Mouse (Mus musculus): Measurements from ENCODE around the gene Eif4a1. TPM values are rescaled to one million over a fixed set of nuclear protein-coding genes. Genes with fewer than 3 reads are reported as not detected.
"Not testable (repeated sequence)": the region's sequence is repeated elsewhere in the genome, so short reads cannot be mapped to it uniquely, and the experiment has no call there.

The Eif4a1 gene
- polyA plus RNA-seq, 1 experiment: 316 TPM

GRCm38 (mm10) chr11:69645860-69646259, 26.4 kb downstream of the Eif4a1 start:
- no peak for TF ChIP-seq POLR2A (IDR thresholded peaks at IDR 0.05; ENCODE audit: borderline replicate concordance, insufficient read depth, low read length)
- TF ChIP-seq CTCF (IDR thresholded peaks at IDR 0.05; ENCODE audit: borderline replicate concordance, insufficient read depth, low read depth, low read length): no peak
- no peaks in the 10 kb centered on the region for H3K27me3 ChIP-seq (ENCODE audit: control insufficient read depth, insufficient read depth, low read length)
- no peak overlapping the region for H3K4me3 ChIP-seq (replicated peaks; ENCODE audit: insufficient read depth, low read depth, low read length)
- no peak for DNase-seq
- no peak overlapping the region for H3K27ac ChIP-seq (ENCODE audit: insufficient read depth, low read length)
- 89% methylated on average over 5 of the region's 5 CpGs for WGBS
- no peaks in the 10 kb centered on the region for H3K4me1 ChIP-seq (ENCODE audit: control insufficient read depth, insufficient read depth, low read length)

GRCm38 (mm10) chr11:69635471-69635870, 36.8 kb downstream of the Eif4a1 start:
- no peak for TF ChIP-seq CTCF (IDR thresholded peaks at IDR 0.05; ENCODE audit: borderline replicate concordance, insufficient read depth, low read depth, low read length)
- TF ChIP-seq POLR2A (IDR thresholded peaks at IDR 0.05; ENCODE audit: borderline replicate concordance, insufficient read depth, low read length): no peak
- no peaks in the 10 kb centered on the region for H3K27me3 ChIP-seq (ENCODE audit: control insufficient read depth, insufficient read depth, low read length)
- no peak for DNase-seq
- no peak overlapping the region for H3K27ac ChIP-seq (ENCODE audit: insufficient read depth, low read length)
- H3K4me3 ChIP-seq (replicated peaks; ENCODE audit: insufficient read depth, low read depth, low read length): no peak overlapping the region
- H3K4me1 ChIP-seq (ENCODE audit: control insufficient read depth, insufficient read depth, low read length): peaks cover 4% of the 10 kb centered on the region; the same call in 1 of the 2 replicates
- WGBS: 62% methylated on average over 3 of the region's 3 CpGs

GRCm38 (mm10) chr11:69633128-69633866, 38.9 kb downstream of the Eif4a1 start:
- H3K4me3 ChIP-seq (replicated peaks; ENCODE audit: insufficient read depth, low read depth, low read length): peak overlapping the region; percentile 98
- under 1% methylated on average over 49 of the region's 50 CpGs for WGBS
- no peak for DNase-seq
- H3K4me1 ChIP-seq (ENCODE audit: control insufficient read depth, insufficient read depth, low read length): peaks cover 4% of the 10 kb centered on the region; the same call in 1 of the 2 replicates
- peak overlapping the region; percentile 43 for H3K27ac ChIP-seq (ENCODE audit: insufficient read depth, low read length)
- no peaks in the 10 kb centered on the region for H3K27me3 ChIP-seq (ENCODE audit: control insufficient read depth, insufficient read depth, low read length)
- TF ChIP-seq POLR2A (IDR thresholded peaks at IDR 0.05; ENCODE audit: borderline replicate concordance, insufficient read depth, low read length): no peak
- no peak for TF ChIP-seq CTCF (IDR thresholded peaks at IDR 0.05; ENCODE audit: borderline replicate concordance, insufficient read depth, low read depth, low read length)

- Histone ChIP-seq H3K4me1 (ENCODE audit: control insufficient read depth, insufficient read depth, low read length) (peaks cover 4% of the 10 kb centered on the region; the same call in 1 of the 2 replicates), H3K27me3 (ENCODE audit: control insufficient read depth, insufficient read depth, low read length) (no peaks in the 10 kb centered on the region), H3K27ac (ENCODE audit: insufficient read depth, low read length) (peak within 1 kb of the TSS; percentile 43), H3K4me3 (replicated peaks; ENCODE audit: insufficient read depth, low read depth, low read length) (peak within 1 kb of the TSS; percentile 98)
- WGBS: under 1% methylated on average over 54 of the region's 56 CpGs
- TF ChIP-seq POLR2A (IDR thresholded peaks at IDR 0.05; ENCODE audit: borderline replicate concordance, insufficient read depth, low read length) (peak; percentile 59; the same call in 1 of the 2 replicates), CTCF (IDR thresholded peaks at IDR 0.05; ENCODE audit: borderline replicate concordance, insufficient read depth, low read depth, low read length) (peak; percentile 78)
- DNase-seq: peak; percentile 100
These were observed 39.7 kb downstream of the Eif4a1 start, which contains the start of gene Fxr2 for GRCm38 (mm10) chr11:69632284-69633089. TSS of gene Fxr2 (plus strand) at chr11:69632990.

- H3K27ac ChIP-seq (ENCODE audit: insufficient read depth, low read length): no peak overlapping the region
- H3K4me1 ChIP-seq (ENCODE audit: control insufficient read depth, insufficient read depth, low read length): peaks cover 5% of the 10 kb centered on the region; the same call in 1 of the 2 replicates
- H3K4me3 ChIP-seq (replicated peaks; ENCODE audit: insufficient read depth, low read depth, low read length): no peak overlapping the region
- 37% methylated on average over 1 of the region's 1 CpGs for WGBS
- H3K27me3 ChIP-seq (ENCODE audit: control insufficient read depth, insufficient read depth, low read length): no peaks in the 10 kb centered on the region
- peak in 1 of 2 experiments; percentile 31 for DNase-seq
- TF ChIP-seq POLR2A (IDR thresholded peaks at IDR 0.05; ENCODE audit: borderline replicate concordance, insufficient read depth, low read length) (no peak), CTCF (IDR thresholded peaks at IDR 0.05; ENCODE audit: borderline replicate concordance, insufficient read depth, low read depth, low read length) (no peak)
These were observed 42.4 kb downstream of the Eif4a1 start for GRCm38 (mm10) chr11:69629802-69630201.

- peak; percentile 81 to 86 for DNase-seq
- TF ChIP-seq CTCF (IDR thresholded peaks at IDR 0.05; ENCODE audit: borderline replicate concordance, insufficient read depth, low read depth, low read length): peak; percentile 97
- no peak for TF ChIP-seq POLR2A (IDR thresholded peaks at IDR 0.05; ENCODE audit: borderline replicate concordance, insufficient read depth, low read length)
- 35% methylated on average over 6 of the region's 6 CpGs for WGBS
- no peak overlapping the region for H3K4me3 ChIP-seq (replicated peaks; ENCODE audit: insufficient read depth, low read depth, low read length)
- no peak overlapping the region for H3K27ac ChIP-seq (ENCODE audit: insufficient read depth, low read length)
- H3K4me1 ChIP-seq (ENCODE audit: control insufficient read depth, insufficient read depth, low read length): peaks cover 8% of the 10 kb centered on the region; the same call in 1 of the 2 replicates
- no peaks in the 10 kb centered on the region for H3K27me3 ChIP-seq (ENCODE audit: control insufficient read depth, insufficient read depth, low read length)
These were observed 43.9 kb downstream of the Eif4a1 start for GRCm38 (mm10) chr11:69628286-69628685.

- not testable (repeated sequence) for DNase-seq; H3K4me1 ChIP-seq (ENCODE audit: control insufficient read depth, insufficient read depth, low read length); H3K4me3 ChIP-seq (replicated peaks; ENCODE audit: insufficient read depth, low read depth, low read length); H3K27me3 ChIP-seq (ENCODE audit: control insufficient read depth, insufficient read depth, low read length); H3K27ac ChIP-seq (ENCODE audit: insufficient read depth, low read length)
- 76% methylated on average over 2 of the region's 2 CpGs for WGBS
These were observed 47.9 kb downstream of the Eif4a1 start for GRCm38 (mm10) chr11:69624339-69624738.
